Mouse (Mus musculus): ENCODE results near the gene Arhgap1.

The Arhgap1 gene

DNA sequence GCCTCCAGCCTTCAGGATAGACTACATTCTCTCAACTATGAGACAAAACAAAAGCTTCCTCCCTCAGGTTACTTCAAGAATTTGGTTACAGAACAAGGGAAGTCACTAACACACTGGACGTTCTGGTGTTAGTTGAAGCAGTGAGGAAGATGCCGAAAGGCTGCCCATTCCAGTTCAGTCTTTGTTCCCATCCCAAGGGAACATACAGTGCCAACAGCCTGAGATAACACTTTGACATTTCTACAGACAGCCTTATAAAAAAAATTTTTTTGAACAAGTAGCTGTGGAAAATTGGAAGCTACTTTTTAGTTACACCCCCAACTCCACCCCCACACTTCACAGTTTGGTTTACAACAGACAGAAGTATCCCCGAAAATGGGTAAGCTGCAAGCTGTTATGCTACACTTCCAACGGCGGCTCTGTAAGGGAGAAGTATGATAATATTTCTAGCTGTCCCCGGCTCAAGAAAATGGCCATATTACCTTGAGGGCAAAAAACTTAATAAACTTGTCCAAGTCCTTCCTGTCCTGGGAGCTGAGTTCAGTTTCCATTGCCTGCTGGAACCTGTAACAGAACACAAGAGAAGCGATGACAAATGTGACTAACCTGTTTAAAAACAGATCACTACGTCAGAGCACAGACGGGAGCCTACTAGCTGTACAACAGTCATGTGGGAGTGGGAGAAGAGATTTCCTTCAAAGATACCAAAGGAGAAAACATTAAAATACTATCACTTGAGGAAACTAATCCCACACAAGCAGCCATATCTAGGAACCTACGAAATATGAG, 46.0 kb downstream of the Arhgap1 start:
- DNase-seq (ENCODE audit: low spot score in 2 of 2): no peak

GRCm38 (mm10) chr2:91696225-91696590, 46.5 kb downstream of the Arhgap1 start:
- no peak for DNase-seq (ENCODE audit: low spot score in 2 of 2)

- DNase-seq (ENCODE audit: low spot score in 2 of 2): no peak
These were observed 49.6 kb downstream of the Arhgap1 start for GRCm38 (mm10) chr2:91699225-91699624.

DNA sequence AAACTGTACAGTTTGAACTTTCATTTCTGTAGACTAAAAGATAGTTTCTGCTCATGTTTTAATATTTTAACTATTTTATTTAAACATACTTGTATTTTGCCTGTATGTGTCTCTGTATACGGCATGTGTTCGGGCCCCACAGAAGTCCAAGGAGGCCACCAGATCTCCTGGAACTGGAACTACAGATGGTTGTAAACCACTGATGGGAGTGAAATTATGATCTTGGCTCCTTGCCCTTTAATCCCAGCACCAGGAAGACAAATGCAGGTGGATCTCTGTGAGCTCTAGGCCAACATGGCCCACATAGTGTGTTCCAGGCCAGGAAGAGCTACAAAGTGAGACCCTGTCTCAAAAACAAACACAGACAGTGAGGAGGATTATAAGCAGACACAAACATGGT, 51.7 kb downstream of the Arhgap1 start:
- DNase-seq (ENCODE audit: low spot score in 2 of 2): no peak

DNA sequence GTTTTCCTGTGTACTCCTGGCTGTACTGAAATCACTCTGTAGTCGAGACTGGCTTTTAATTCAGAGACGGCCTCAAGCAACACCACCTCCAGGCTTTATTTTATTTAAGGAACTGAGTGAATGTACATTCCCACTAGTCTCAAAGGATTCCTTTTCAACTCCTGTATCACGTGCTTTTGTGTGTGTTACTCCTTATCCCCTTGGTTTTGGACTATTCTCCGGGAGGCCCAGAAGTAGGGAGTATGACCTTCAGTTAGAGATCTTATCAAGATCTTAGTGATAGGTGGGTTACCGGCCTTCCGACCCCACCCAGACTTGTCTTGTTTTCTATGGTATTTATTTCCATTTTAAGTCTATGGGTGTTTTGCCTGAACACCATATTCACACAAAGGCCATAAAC, 56.1 kb downstream of the Arhgap1 start:
- no peak for DNase-seq (ENCODE audit: low spot score in 2 of 2)

DNA sequence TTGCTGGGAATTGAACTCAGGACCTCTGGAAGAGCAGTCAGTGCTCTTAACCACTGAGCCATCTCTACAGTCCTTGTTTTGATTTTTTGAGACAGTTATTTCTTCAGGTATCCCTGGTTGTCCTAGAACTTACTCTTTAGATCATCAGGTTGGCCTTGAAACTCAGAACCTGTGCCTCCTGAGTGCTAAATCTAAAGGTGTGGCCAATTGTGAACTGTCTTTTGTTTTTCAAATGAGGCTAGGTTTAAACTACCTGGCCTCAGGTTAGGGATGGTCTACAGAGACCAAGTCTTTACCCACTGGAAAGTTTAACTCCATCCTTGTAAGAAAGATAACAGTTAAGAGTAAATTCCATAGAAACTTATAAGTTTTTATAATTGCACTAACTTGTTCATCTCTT, 56.8 kb downstream of the Arhgap1 start:
- DNase-seq (ENCODE audit: low spot score in 2 of 2): no peak

- DNase-seq (ENCODE audit: low spot score in 2 of 2): no peak
These were observed 58.7 kb downstream of the Arhgap1 start for GRCm38 (mm10) chr2:91708361-91708760.

DNA sequence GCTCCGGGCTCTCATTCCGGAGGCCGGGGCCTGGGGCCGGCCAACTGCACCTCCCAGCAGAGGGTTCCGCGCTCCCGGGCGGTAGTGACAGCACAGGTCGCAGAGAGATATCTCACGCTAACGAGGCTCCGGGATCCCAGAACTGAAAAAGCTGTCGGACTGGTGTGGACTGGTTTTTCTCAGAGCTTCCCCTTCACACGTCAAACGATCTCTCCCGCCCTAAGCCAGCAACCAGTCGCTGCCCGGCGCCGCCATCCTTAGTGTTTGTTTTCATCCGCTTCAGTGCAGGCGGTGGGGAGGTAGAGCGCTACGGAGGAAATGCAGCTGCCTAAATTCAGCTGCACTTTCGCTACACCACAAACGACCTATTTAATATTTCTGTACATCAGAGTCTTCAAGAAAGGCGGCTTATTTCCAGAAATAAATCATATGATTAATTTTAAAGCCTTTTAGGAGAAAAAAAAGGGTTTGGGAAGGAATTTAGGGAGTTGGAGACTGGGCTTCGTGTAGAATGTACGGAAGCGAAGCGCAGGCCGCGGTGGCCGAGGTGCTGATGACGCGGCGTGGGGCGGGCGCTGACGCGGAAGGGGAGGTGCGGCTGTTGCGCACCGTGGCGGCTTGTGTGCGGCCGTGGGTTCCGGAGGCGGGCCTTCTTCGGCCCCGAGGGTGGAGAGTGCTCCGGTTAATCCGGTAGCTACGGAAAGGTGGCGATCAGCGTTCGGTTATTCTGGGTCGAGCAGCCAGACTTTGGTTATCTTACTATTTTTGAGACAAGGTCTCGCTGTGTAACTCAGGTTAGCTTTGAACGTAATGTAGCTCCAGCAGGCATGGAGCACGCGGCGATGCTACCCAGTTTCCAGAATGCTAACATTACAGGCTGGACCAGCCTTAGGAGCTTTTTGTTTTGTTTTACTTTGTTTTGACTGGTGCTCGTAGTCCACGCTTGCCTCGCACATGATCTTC, 60.9 kb downstream of the Arhgap1 start, which contains the start of the genes Atg13 and Harbi1:
Gene Atg13 (minus strand): TSS at position 305 of the 963 bp plus-strand sequence.
Gene Harbi1 (plus strand): TSS at position 581 of the 963 bp plus-strand sequence.
- peak; percentile 85 to 89 for DNase-seq (ENCODE audit: low spot score in 2 of 2)

DNA sequence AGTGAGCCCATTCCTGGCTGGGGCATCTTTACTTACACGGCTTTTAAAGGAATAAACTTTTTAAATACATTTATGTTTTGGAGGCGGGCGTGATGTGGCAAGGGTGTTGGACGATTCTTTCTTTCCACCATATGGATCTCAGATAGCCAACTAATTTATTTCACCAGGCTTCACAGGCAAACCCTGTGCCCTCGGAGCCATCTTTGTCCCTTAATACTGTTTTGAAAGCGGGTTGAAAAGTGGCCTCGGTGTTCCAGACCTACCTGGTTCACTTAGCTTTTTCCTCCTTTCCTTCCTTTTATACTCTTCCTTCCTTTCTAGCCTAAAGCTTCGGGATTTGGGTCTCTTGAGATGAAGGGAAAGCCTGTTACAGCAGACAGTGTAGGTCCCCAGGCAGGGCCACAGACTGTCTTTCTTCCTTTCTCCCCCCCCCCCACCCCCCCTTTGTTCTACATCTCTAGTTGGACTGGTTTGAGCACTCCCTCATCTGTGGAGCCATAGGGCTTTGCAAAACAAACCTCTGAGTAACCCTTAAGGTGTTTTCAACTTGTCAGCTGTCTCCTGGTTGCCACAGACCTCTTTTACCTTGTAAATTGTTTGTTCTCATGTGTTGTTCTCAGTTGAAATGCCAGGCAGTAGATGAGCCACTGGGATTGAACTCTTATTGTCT, 61.7 kb downstream of the Arhgap1 start:
- DNase-seq (ENCODE audit: low spot score in 2 of 2): no peak

DNA sequence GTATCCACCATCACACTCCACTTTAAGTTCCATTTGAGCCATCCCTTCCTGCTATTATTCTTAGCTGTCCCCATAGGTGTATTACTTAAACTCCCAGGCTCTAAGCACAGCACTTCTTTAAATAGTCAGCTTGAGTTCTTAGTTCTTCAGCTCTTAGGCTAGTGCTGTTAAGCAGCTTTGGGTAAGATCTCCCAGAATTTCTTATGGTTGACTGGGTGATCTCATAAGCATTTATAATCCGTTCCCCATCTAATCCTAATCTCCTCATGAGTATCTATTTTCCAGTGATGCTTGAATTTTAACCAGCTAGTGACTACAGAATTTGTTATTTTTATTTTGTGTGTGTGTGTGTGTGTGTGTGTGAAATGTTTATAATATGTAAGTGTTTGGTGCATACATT, 65.3 kb downstream of the Arhgap1 start:
- DNase-seq (ENCODE audit: low spot score in 2 of 2): no peak

GRCm38 (mm10) chr2:91718276-91718675, 68.6 kb downstream of the Arhgap1 start:
- DNase-seq (ENCODE audit: low spot score in 2 of 2): no peak
